Mouse (Mus musculus) spleen, postnatal 4 days (tissue): ENCODE results near the gene Gm10378.
"Not testable (repeated sequence)": the region's sequence is repeated elsewhere in the genome, so short reads cannot be mapped to it uniquely, and the experiment has no call there.

Experiments used
- DNase-seq, 2 experiments: peaks; one replicate each; pipeline ENCODE4 v3.0.0; 2022; ENCODE audit warnings: low spot score in 2 of 2

Gene Gm10378

GRCm38 (mm10) chr14:42655638-42656037, at the start of gene Gm10378:
TSS of gene Gm10378 (plus strand) at chr14:42655938.
- DNase-seq: not testable (repeated sequence)

- not testable (repeated sequence) for DNase-seq
These were observed 13.9 kb upstream of the Gm10378 start, which contains the start of gene Gm3633 for GRCm38 (mm10) chr14:42641817-42642216. TSS of gene Gm3633 (minus strand) at chr14:42641917.
